Mouse (Mus musculus) B cell, adult 2 months (primary cell): ENCODE data around the gene Ttc41.
"Not testable (repeated sequence)": the region's sequence is repeated elsewhere in the genome, so short reads cannot be mapped to it uniquely, and the experiment has no call there.

ENCODE experiments used
- DNase-seq, 2 experiments: peaks; one replicate each; pipeline ENCODE4 v3.0.0; 2022

Ttc41 gene

DNA sequence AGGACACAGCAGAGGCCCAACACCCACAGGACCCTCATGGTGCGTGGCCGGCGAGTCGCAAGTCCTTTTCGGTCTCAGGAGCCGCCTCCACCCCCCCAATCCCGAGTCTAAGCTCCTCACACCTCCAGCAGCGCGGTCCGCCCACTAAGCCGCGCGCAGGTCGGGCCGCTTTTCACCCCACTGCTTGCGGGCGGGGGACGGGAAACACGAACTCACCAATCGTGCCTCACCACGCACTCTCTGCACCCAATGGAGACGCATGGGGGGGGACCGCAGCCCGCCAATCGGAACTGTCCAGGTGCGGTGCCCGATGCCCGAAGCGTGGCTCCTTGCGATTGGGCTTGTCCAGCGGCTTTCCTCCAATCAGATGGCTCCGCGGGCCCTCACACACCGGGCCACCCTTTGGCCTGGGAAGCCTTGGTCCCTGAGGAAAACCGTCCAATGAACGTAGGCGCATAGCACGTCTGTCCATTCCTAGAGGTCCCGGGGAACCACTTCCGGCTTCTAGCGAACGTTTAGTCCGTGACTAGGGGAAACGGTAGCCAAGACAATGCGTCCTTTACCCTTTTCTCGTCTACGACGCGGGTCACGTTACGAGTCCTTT is at the start of gene Ttc41, which contains the start of gene Hsp90b1:
TSS of gene Ttc41 (plus strand) at position 494 of the 604 bp plus-strand sequence.
TSS of gene Hsp90b1 (minus strand) at position 192 of the 604 bp plus-strand sequence.
- peak; percentile 96 to 98 for DNase-seq

DNA sequence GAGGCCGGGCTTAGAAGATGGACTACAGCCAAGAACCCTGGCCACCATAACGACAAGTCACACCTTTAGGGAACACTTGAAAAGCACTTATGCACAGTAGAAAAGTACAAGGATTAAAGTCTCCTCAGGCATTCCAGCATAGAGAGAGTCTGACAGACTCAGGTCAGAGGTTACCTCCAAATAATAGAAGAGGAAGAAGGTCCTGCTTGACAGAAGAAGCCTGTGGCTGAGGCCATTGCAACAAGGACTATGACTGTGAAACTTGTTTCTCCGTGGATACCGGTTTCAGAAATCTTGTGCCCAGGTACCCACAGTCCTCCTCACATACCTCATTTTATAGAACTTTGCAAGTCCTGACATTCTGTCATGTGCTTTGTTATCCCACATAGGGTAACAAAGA is 35.1 kb upstream of the Ttc41 start:
- DNase-seq, result not testable (repeated sequence)

DNA sequence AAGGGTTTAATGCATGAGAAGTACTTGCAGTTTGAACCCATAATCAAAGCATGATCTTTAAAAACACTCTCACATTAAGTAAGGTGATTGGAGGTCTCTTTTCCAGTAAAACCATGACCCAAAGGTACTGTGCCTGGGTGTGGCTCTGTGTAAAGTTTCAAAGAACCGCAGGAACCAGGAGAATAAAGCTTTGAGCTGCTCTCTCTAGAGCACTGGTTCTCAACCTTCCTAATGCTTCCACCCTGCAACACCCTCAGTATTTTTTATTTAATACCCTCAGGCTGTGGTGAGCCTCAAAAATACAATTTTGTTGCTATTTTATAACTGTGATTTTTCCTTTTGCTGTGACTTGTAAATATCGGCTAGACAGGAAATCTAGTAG is 20.8 kb upstream of the Ttc41 start:
- not testable (repeated sequence) for DNase-seq

DNA sequence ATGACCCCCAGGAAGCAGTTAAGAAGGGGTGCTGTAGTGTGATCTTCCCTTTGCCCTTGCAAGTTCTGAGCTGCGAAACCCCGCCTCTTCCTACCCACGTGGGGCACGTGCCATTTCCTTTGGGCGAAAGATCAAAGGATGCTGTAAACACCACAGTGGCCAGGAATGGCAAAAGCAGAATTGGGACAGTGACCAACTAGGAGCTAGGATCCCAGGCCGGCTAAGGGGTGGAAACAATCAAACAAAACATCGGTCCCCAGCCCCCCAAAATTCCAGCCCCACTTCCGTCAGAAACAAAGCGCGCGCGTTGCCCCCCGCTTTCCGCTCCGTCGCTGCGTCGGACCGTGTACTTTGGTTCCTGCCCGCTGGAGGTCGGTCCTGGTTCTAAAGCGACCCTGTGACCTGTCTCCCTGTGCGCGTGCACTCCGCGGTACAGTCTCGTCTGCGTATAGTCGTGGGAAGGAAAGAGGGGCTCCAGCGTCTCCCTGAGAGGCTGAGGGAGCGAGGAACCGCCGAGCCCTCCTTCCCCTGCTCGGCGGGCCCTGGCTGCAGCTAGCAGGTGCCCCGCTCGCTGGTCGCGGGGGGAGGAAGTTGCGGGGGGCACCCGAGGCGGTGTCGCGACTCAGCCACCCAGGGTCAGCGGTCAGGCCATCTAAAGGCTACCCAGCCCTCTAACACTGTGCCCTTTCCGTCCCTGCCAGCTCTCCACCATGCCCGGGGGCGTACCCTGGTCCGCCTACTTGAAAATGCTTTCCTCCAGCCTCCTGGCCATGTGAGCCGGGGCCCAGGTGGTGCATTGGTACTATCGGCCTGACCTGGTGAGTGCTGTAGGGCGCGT is 20.2 kb upstream of the Ttc41 start:
- DNase-seq, result peak; percentile 86 to 90

DNA sequence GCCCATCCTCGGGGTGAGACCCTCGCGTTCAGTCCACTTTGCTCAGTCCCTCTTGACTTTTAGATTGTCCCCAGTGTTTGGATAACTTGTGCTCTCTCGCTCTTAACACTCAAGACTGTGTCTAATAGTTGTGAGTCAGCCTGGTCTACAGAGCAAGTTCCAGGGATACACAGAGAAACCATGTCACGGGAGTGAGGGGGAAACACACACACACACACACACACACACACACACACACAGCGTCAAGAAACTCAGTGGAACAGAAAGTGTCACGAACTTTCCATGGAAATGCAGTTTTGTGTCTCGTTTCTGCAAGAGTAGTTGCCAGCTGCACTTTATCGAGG is 19.6 kb upstream of the Ttc41 start:
- DNase-seq, result not testable (repeated sequence)

DNA sequence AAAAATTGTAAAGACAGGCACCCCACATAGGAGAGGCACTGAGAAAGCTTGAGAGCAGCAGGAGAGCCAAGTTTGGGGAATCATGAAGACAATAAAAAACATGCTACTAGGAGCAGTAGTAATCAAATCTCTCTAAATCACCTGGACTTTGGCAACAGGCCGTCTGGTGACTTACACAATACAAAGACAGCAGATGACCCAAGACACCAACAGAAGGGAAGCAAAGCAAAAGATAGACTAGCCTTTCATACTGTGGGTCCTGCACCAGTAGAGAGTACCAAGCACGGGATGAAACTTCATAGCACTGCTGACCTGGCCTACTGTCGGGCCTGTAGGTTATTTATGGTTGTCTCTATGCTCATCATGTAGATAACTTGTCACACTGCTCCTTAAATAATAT is 5.4 kb upstream of the Ttc41 start:
- DNase-seq, result no peak

DNA sequence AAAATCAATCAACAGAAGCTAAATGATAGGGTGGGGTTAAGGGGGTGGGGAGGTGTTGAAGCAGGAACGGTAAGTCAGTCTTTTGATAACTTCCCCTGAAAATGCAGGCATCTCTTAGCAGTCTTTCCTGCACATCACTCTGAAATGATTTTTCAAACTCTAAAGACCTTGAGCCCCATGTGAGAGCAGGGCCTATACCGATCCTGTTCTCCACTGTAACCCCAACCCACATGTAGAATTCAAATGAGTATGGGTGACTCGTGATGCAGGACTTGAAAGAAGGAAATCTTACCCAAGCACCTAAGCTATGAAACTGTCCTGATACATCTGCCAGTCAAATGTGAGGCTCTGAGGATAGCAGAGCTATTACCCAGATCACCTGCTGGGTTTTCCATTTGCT is 4.6 kb upstream of the Ttc41 start:
- DNase-seq, result no peak

DNA sequence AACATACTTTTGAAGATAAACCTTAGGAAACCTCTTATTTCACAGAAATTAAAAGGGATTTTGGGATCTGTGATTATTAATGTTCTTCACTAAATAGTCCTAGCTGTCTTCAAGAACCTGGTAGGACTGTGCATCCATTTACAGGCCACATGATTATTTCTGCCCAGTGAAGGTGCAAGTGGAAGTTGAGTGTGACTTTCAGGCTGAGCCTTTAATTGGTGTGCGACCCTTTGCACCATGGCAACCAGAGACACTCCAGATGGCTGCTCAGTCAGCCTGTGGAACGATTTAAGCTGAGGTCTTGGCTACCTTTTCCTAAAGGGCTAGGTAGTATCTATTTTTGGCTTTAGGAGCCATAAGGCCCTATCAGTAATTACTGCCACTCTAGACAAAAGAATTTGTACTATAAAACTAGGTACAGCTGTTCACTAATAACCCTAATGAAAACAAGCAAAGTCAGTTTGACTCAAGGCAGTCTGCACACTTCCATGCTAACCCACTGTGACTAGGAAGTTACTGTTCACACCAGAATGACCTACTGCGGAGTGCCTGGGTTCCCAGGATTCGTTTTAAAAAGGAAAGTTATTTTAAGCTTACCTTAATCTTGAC is 3.2 kb upstream of the Ttc41 start:
- DNase-seq, result no peak

DNA sequence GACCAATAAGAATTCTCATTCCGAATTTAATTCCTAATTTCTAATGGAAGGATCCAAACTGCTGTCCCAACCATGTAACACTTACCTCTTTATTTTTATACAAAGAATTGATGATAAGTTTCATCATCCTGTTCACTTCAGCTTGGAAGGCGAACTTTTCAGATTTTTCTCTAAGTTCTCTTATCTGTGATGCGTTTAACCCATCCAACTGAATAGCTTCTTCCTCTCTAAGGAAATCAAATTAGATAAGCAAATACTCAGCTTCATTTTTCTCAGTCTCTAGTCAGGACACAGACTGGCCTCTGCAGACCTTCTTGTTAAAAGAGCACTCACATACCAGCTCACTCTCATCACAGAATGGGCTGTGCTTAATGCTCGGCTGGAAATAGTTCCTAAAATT is 2.2 kb upstream of the Ttc41 start:
- DNase-seq, result no peak

DNA sequence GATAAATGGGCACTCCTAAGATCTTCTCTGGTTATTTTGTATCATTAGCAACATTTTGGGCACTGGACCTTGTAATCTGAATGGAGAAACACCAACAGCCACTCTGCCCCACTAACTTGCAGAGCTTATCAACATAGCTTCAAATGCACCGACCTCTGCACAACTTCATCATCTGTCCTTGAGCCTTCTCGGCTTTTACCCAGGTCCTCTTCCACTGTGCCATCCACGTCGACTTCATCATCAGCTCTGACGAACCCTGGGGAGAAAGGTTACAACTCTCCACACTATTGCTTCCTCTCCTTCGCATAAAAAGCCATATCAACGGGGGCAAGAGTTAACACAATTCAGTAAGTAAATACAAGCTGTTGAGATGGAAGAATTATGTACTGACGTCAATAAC is 1.5 kb upstream of the Ttc41 start:
- DNase-seq, result no peak

DNA sequence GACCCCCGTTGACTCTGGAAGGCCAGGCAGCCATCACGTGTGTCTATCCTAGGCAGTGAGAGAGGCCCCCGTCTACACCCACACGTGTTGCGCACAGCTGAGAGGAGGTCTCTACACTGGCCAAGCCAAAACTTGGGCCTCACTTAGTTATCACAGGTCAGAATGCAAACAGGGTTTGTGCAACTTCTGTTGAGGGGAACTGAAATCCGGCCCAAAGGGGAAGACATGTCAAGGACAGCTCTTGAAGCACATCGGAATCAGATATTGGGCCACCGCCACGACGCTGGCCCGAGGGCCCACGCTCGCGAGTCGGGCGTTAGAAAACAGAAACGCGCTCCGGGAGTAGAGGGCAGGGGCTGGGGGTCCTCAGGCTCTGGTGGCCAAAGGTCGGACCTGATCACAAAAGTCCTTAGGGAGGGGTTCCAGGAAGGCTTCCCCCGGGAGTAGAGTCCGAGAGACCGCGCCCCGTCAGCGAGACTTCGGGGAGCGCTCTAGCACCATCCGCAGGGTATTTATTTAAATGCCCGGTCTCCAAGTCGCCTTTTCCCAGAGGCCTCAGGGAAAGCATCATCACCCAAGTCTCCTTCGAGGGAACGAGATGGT is 921 bp upstream of the Ttc41 start:
- peak; percentile 42 to 43 for DNase-seq

DNA sequence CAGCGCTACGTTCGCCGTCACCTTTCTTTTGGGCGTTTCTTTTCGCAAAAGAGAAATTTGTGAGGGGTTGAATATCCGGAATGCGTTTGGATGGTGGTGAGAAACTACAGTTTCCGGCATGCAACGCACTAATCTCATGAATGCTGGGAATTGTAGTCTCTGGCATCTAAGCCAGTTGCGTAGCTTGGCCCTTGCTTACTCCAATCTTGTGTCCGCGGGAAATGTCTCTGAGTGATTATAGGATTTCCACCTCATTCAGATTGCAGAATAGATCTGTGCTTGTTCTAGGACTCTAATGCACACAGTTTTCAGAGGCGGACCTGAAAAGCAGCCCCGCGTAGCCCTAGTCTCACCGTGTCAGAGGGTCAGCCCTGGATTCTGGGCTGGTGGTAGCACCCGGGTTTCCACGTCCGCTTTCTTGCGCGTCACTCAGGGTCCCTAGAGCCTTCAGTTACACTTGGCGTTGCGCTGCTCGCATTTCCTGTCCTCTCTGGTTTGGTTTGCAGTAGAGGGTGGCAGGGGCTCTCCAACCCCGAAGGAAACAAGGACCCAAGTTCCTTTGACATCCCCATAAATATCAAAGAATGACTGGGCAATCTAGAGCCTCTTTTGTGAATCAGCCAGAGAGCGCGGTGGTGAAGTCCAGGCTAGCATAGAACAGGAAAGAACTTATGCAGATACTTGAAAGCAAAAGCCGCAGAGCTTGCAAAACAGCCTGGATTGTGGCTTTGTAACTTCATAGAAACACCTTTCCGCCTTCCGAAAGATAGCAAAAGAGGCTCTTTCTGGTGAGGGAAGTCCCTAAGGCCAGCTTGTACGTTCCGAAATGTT is 526 bp downstream of the Ttc41 start:
- DNase-seq, result peak; percentile 89

DNA sequence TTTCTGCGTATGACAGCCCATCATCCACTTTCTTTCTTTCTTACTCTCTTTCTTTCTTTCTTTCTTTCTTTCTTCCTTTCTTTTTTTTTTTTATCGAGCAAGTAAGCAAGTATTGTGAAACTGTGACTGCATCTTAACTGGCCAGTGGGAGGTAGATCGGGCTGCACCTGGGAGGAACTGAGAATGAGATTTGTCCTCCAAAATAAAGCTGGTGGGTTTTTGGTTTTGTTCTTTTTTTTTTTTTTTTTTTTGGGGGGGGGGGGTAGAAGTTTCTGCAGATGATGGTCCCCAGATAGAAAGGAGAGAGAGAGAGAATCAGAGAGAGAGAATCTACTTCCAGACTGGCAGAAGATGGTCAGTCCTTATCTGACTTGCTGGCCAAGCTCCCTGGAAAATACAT is 1.5 kb downstream of the Ttc41 start:
- DNase-seq, result no peak

DNA sequence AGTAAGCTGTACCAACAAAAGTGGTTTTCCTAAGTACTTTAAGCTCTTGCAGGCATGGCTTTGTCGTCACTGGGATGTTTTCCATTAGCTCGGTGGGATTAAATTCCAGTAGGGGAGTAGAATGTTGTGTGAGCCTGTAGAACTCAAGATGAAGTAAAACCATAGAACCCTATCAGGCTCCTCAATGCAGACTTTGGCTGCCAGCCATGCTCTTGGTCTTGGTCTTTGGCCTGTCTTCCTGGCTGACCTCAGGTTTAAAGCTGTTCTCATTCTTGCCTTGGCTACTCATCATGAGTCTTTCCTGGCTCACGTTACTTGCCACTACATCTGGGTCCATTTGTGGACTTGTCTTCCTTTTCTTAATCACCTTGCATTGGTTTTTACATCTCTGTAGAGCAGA is 6.5 kb downstream of the Ttc41 start:
- no peak for DNase-seq

DNA sequence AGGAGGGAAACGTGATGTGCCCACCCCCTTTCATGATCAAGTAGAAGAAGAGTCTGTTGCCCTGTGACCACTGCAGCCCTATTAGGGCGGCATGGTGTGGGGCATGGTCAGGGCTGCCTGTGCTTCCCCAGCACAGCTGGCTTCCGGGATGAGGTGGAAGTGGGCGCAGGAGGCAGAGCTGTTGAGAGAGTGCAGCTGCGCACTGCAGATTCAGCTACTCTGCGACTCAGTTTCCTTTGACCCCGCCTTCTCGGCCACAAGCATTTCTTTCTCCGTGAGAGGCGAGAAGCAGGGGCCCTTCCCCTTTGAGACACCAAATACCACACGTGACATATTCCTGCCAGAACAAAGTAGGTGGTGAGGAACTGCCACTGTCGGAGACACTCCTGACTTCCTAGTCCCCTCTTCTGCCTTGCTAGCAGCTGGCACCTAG is 22.0 kb downstream of the Ttc41 start:
- DNase-seq, result peak; percentile 48 to 50

DNA sequence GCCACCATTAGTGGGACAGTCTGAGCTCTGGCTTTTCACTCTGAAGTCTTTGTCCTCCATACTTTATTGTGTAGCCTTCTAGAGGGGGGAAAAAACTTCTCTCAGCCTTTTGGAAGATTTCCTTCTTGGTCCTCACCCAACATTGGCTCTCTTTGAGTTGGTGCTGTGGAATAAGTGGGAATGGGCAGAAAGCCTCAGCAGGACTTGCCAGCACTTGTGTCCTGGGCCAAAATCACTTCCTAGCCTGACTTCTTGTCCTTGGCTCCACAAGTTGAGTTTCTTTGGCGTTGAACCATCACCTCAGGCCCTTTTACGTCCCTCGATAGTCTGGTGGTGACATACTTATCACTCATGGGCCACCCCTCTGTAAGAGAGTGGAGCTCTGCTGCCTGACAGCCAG is 22.6 kb downstream of the Ttc41 start:
- no peak for DNase-seq

DNA sequence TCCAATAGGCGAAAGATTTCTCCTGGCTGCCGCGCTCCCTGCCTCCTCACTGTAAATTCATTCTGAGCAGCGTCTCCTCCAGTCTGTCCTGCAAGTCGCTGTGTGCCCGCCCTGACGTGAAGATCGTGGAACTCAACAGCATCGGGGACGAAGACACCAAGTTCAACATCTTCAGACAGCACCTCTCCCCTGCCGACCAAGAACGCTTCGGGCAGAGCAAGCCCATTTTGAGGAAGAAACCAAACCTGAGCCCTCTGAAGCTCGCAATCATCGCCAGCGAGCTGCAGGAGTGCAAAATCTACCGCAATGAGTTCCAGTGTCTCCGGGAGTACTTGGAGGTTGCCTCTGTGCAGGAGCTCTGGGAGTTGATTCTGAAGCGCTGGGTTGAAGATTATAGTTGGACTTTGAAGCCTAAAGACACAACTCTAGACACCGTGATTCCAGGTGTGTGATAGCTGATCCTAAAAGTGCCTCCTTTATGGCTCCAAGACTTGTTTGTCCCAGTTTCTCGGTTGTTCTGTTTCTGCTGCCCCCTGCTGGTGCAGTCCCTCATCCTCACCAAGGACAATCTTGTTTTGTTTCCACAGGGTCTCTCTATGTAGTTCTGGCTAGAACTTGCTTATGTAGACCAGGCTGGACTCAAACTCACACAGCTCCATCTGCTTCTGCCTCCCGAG is 25.4 kb downstream of the Ttc41 start:
- peak; percentile 88 to 89 for DNase-seq

DNA sequence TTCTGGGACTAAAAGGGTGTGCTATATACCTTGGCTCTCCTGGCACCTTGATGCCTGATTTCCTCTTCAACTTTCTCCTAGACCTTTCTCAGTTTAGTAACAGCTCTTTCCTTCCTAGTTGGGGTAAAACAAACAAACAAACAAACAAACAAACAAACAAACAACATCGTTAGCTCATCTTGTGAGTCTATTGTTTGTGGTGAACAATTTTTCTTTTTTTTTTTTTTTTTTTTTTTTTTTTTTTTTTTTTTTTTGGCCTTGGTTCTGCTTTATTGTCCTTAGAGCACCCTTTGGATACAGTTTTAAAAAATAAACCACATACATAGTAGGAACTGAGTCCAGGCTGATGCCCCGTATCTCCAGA is 25.9 kb downstream of the Ttc41 start:
- no peak for DNase-seq

DNA sequence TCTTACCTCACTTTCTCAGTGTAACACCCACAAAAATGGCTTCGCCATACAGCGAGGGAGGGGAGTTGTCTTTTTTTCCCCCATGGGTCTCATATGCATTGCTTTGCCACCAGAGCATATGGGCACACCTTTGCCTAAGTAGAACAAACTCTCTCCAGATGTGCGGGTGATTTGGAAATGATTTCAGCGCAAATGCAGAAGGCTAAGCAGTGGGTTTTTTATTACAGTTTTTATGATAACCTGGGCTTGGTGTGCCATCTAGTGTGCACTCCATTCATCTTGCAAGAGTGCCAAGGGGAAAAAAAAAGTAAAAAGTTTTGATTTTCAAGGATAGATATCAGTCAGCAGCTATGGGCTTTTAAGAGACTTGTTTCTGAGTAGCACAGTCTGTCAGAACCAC is 29.4 kb downstream of the Ttc41 start:
- DNase-seq, result peak in 1 of 2 experiments; percentile 19

DNA sequence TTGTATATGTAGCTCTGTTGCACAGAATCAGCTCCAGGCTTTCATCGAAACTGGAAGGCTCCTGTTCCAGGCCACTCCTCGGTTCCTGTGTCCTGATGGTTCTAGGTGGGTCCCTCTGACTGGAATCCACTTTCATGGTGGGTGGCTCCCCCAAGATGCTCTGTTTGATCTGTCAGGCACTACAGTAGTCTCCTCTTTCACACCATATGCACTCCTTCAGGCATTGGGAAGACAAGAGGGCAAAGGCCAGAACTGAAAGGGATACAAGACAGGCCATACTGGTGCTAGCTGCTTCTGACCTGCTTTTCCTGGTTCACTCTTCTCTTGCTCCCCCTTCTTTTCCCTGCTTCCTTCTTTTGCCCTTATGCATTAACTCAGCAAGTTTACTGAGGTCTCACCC is 37.3 kb downstream of the Ttc41 start:
- DNase-seq, result no peak

DNA sequence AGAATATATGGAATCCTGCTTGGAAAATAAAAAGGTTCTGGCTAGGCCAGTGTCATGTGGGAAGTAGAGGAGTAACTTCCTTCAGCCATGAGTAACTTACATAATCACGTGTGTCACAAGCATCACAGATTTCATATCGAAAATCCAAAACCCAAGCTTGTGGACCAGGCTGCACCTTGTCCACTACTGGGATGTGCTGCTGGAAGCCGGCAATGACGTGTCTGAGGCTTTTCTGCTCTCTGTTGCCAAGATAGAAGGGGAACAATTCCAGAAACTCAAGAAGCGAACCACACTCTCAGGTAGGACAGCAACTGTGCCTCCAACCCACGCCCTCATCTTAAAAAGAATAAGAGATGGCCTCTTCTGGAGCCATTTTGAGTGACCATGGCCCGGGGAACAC is 38.7 kb downstream of the Ttc41 start:
- DNase-seq, result no peak

DNA sequence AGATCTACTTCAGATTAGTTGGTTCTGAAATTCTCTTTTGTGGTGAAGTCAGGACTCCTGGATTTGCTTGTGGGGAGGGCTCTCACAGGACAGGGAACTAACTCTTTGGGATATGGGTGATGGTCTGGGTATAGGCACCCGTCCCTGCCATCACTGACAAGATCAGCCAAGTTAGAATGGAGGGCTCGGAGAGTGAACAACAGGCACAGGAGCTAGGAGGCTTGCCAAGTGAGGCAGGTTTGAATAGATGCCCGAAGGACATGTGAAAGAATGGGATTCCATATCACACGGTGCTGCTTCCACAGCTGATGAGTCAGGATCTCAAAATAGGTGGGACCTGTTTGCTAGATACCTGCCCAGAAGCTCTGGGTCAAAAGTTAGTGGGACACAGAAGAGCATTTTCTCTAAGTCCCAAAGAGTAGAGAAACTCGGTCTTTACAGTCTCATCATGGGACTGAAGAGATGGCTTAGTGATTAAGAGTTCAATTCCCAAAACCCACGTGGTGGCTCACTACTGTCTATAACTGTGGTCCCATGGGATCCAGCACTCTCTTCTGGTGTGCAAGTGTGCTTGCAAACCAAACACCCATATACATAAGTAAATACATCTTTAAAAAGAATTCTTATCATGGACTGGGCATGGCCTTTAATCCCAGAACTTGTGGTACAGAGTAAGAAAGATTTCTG is 50.3 kb downstream of the Ttc41 start:
- DNase-seq, result no peak
